Comparison of ENCODE assay signal across 8 mouse cellular contexts in the genomic region with DNA sequence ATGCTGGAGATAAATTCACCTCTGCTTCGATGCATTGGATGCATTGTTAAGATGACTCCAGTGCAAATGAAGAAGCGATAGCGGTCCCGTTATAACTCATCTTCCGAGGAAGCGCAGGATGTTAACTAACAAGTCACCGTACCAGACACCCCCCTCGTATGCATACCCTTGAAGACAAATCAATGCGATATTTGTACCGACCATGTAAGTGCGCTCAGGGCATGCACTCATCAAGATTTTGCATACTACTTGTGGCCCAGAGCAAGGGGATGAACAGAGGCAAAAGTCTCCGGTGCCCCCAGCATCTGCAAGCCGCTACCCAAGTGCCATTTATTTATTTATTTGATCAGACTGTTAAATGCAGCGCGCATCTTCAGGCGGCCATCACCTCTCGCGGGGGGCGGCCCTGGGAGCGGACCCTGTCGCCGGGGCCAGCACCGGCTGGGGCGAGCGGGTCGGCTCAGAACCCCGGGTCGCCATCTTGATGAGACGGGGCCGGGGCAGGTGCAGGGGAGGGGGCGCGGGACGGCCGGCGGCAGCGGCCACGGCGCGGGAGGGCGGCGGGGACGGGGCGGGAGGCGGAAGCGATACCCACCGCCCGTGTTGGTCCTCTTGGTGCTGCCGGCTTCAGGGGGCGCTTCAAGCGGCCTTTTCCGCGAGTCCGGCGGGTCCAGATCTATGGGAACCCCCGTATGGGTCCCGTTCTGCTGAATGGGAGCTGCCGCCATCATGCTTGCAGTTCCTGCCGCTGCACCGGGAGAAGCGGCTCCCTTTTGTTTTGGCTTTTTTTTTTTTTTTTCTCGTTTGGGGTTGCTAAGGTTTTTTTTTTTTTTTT. TPM values are rescaled to one million over a fixed set of nuclear protein-coding genes. Genes with fewer than 3 reads are reported as not detected.
A peak's percentile ranks its signal among the peaks of the same experiment; 100 is the strongest.
DNase-seq lines count a peak whose midpoint lies in the region; ATAC-seq lines count a peak whose summit lies in the region.

No protein-coding gene starts in this region.

- H3K4me2 ChIP-seq in embryonic facial prominence, embryonic 12.5 days (replicated peaks), result peak overlapping the region; percentile 87
- peak overlapping the region; percentile 83 for H3K4me2 ChIP-seq in heart, embryonic 11.5 days
- H3K4me2 ChIP-seq in kidney, embryonic 15.5 days, result peak overlapping the region; percentile 92
- peak overlapping the region; percentile 94 for H3K4me2 ChIP-seq in limb, embryonic 15.5 days

- no peaks in the 10 kb centered on the region for H3K27me3 ChIP-seq in embryonic facial prominence, embryonic 12.5 days
- no peaks in the 10 kb centered on the region for H3K27me3 ChIP-seq in heart, embryonic 11.5 days (ENCODE audit: control insufficient read depth, insufficient read depth, low read length)
- H3K27me3 ChIP-seq in kidney, embryonic 15.5 days, result peaks cover 17% of the 10 kb centered on the region
- H3K27me3 ChIP-seq in limb, embryonic 15.5 days, result peaks cover 7% of the 10 kb centered on the region

- peak overlapping the region; percentile 77 for H3K4me3 ChIP-seq in embryonic facial prominence, embryonic 12.5 days
- peak overlapping the region; percentile 72 for H3K4me3 ChIP-seq in heart, embryonic 11.5 days (ENCODE audit: low read depth, low read length)
- peak overlapping the region; percentile 76 for H3K4me3 ChIP-seq in kidney, embryonic 15.5 days (replicated peaks)
- H3K4me3 ChIP-seq in limb, embryonic 15.5 days, result peak overlapping the region; percentile 71

- H3K36me3 ChIP-seq in embryonic facial prominence, embryonic 12.5 days, result no peaks in the 10 kb centered on the region
- H3K36me3 ChIP-seq in heart, embryonic 11.5 days (ENCODE audit: control insufficient read depth, insufficient read depth, low read length), result no peaks in the 10 kb centered on the region
- no peaks in the 10 kb centered on the region for H3K36me3 ChIP-seq in kidney, embryonic 15.5 days
- H3K36me3 ChIP-seq in limb, embryonic 15.5 days, result no peaks in the 10 kb centered on the region

- ATAC-seq in embryonic facial prominence, embryonic 12.5 days (ENCODE audit: insufficient number of reproducible peaks, insufficient read depth, low FRiP score, low TSS enrichment), result peak; percentile 64; the same call in 1 of the 2 replicates
- peak; percentile 36 for ATAC-seq in heart, embryonic 11.5 days (replicated peaks; ENCODE audit: insufficient number of reproducible peaks, low FRiP score, low TSS enrichment)
- peak; percentile 27 for ATAC-seq in kidney, embryonic 15.5 days (replicated peaks; ENCODE audit: low FRiP score)
- no peak for ATAC-seq in limb, embryonic 15.5 days (ENCODE audit: insufficient number of reproducible peaks, low FRiP score, low TSS enrichment, low read depth)

- H3K9me3 ChIP-seq in embryonic facial prominence, embryonic 12.5 days, result no peaks in the 10 kb centered on the region
- H3K9me3 ChIP-seq in heart, embryonic 11.5 days (replicated peaks; ENCODE audit: control insufficient read depth, low read length), result no peaks in the 10 kb centered on the region
- H3K9me3 ChIP-seq in kidney, embryonic 15.5 days (replicated peaks), result no peaks in the 10 kb centered on the region
- H3K9me3 ChIP-seq in limb, embryonic 15.5 days, result no peaks in the 10 kb centered on the region

- WGBS in embryonic facial prominence, embryonic 12.5 days, result under 1% methylated on average over 56 of the region's 61 CpGs
- under 1% methylated on average over 45 of the region's 61 CpGs for WGBS in heart, embryonic 11.5 days (ENCODE audit: insufficient replicate concordance)
- WGBS in kidney, embryonic 15.5 days, result under 1% methylated on average over 60 of the region's 61 CpGs
- under 1% methylated on average over 50 of the region's 61 CpGs for WGBS in limb, embryonic 15.5 days

- H3K9ac ChIP-seq in embryonic facial prominence, embryonic 12.5 days, result peak overlapping the region; percentile 69
- peak overlapping the region; percentile 89 for H3K9ac ChIP-seq in heart, embryonic 11.5 days (ENCODE audit: low read depth, low read length)
- H3K9ac ChIP-seq in kidney, embryonic 15.5 days, result peak overlapping the region; percentile 59
- H3K9ac ChIP-seq in limb, embryonic 15.5 days, result peak overlapping the region; percentile 57

- no peaks in the 10 kb centered on the region for H3K4me1 ChIP-seq in embryonic facial prominence, embryonic 12.5 days
- no peaks in the 10 kb centered on the region for H3K4me1 ChIP-seq in heart, embryonic 11.5 days (ENCODE audit: control insufficient read depth, insufficient read depth, low read length)
- H3K4me1 ChIP-seq in kidney, embryonic 15.5 days, result peaks cover 5% of the 10 kb centered on the region; the same call in 1 of the 2 replicates
- H3K4me1 ChIP-seq in limb, embryonic 15.5 days, result peaks cover 6% of the 10 kb centered on the region; the same call in 1 of the 2 replicates

- peak overlapping the region; percentile 84 for H3K27ac ChIP-seq in embryonic facial prominence, embryonic 12.5 days
- H3K27ac ChIP-seq in heart, embryonic 11.5 days (ENCODE audit: low read depth, low read length), result no peak overlapping the region; the same call in none of the 2 replicates
- H3K27ac ChIP-seq in kidney, embryonic 15.5 days, result peak overlapping the region; percentile 79; the same call in 1 of the 2 replicates
- H3K27ac ChIP-seq in limb, embryonic 15.5 days, result no peak overlapping the region

- DNase-seq in thymus, postnatal 14 days, result peak; percentile 4
- no peak for DNase-seq in thymus, adult 18-20 months
- DNase-seq in neural tube, embryonic 10.5 days (ENCODE audit: extremely low spot score, low spot score), result peak; percentile 76
- peak; percentile 8 for DNase-seq in urinary bladder, postnatal 14 days (ENCODE audit: low spot score)

RNA-seq across cellular contexts. Expression of gene Nova1, which starts 0.5 kb away (rescaled TPM):
- 3.4 and 3.6 TPM in 2 replicates for polyA plus RNA-seq in embryonic facial prominence, embryonic 12.5 days (2016; fragmentation: Nextera tagmentation; extraction: Ambion mirVana)
- 2.2 and 2.7 TPM in 2 replicates for polyA plus RNA-seq in heart, embryonic 11.5 days (2014; fragmentation: Nextera tagmentation; extraction: Ambion mirVana)
- polyA plus RNA-seq in kidney, embryonic 15.5 days (2015; fragmentation: Nextera tagmentation; extraction: Ambion mirVana), result 1.2 and 1.3 TPM in 2 replicates
- 2.1 and 3.5 TPM in 2 replicates for polyA plus RNA-seq in limb, embryonic 15.5 days (2015; fragmentation: Nextera tagmentation; extraction: Ambion mirVana)

Comparison
In these comparisons a context has a peak if more than half of its experiments do, and no peak if none do; other contexts are left out.
1. DNase-seq: peak in thymus, postnatal 14 days (single experiment), neural tube, embryonic 10.5 days (single experiment) and urinary bladder, postnatal 14 days (single experiment); none in thymus, adult 18-20 months (0 of 2).
2. H3K27ac ChIP-seq: peak in embryonic facial prominence, embryonic 12.5 days (single experiment) and kidney, embryonic 15.5 days (single experiment); none in heart, embryonic 11.5 days (single experiment) and limb, embryonic 15.5 days (single experiment).
3. Peak in every context shown above with its lines, with median percentiles within 50 percentile points of each other: H3K4me2 ChIP-seq, H3K4me3 ChIP-seq and H3K9ac ChIP-seq.